Mouse (Mus musculus) NIH3T3 (cell line): ENCODE measurements at regions not wholly inside any gene's neighbourhood (a gene's known extent, or its start where the extent isn't known, plus 50 kb on each side); places are given as distances from the start of the nearest gene placed in this dataset.

Experiments
- DNase-seq: peaks from one replicate; pipeline ENCODE4 v3.0.0-alpha.2; 2012; ENCODE audit warnings: low read depth

- no peak for DNase-seq
Observed at GRCm38 (mm10) chr6:31106856-31107359, 148.0 kb upstream of the Klf14 start.

- no peak for DNase-seq
Observed at GRCm38 (mm10) chr6:31107360-31107759, 148.5 kb upstream of the Klf14 start.

- DNase-seq = no peak
Observed at GRCm38 (mm10) chr6:31107916-31108685, 149.2 kb upstream of the Klf14 start.

- no peak for DNase-seq
Observed at GRCm38 (mm10) chr6:31109604-31110003, 150.7 kb upstream of the Klf14 start.

- DNase-seq = no peak
Observed at GRCm38 (mm10) chr6:31112293-31113077, 153.6 kb upstream of the Klf14 start.

GRCm38 (mm10) chr6:31113558-31114326 is 154.9 kb upstream of the Klf14 start:
- no peak for DNase-seq

- DNase-seq = no peak
Observed at GRCm38 (mm10) chr6:31114336-31115335, 155.8 kb upstream of the Klf14 start.

GRCm38 (mm10) chr6:31115566-31115965 is 156.7 kb upstream of the Klf14 start:
- DNase-seq = peak; percentile 67

GRCm38 (mm10) chr6:31116365-31116764 is 157.5 kb upstream of the Klf14 start:
- no peak for DNase-seq

GRCm38 (mm10) chr6:31117666-31118065 is 158.8 kb upstream of the Klf14 start:
- DNase-seq = no peak

- peak; percentile 40 for DNase-seq
Observed at GRCm38 (mm10) chr6:31121008-31121407, 162.1 kb upstream of the Klf14 start.

GRCm38 (mm10) chr6:31122895-31123294 is 164.0 kb upstream of the Klf14 start:
- DNase-seq = no peak

- DNase-seq = peak; percentile 35
Observed at GRCm38 (mm10) chr6:31123342-31123990, 164.6 kb upstream of the Klf14 start.

GRCm38 (mm10) chr6:31124076-31124475 is 165.2 kb upstream of the Klf14 start:
- DNase-seq = no peak

- DNase-seq = no peak
Observed at GRCm38 (mm10) chr6:31124872-31125271, 166.0 kb upstream of the Klf14 start.

GRCm38 (mm10) chr6:31125328-31126118 is 166.6 kb upstream of the Klf14 start:
- peak; percentile 88 for DNase-seq

GRCm38 (mm10) chr6:31126131-31126871 is 167.4 kb upstream of the Klf14 start:
- DNase-seq = peak; percentile 87

GRCm38 (mm10) chr6:31129170-31129569 is 170.3 kb upstream of the Klf14 start:
- DNase-seq = no peak

- no peak for DNase-seq
Observed at GRCm38 (mm10) chr6:31129987-31130386, 171.1 kb upstream of the Klf14 start.
